Mouse (Mus musculus) megakaryocyte, embryonic 14.5 days (primary cell): ENCODE results near the gene Mapk14. TPM values are rescaled to one million over a fixed set of nuclear protein-coding genes. Genes with fewer than 3 reads are reported as not detected.

Experiments
- H3K27me3 ChIP-seq: replicated peaks from 2 replicates; pipeline ENCODE3; 2012; ENCODE audit warnings: inconsistent platforms
- H3K36me3 ChIP-seq: replicated peaks from 2 replicates; pipeline ENCODE3; 2012; ENCODE audit warnings: low read length, inconsistent platforms, mixed read lengths
- H3K4me1 ChIP-seq: 2 replicates; pipeline ENCODE4 v1.6.1; 2012; ENCODE audit warnings: inconsistent platforms
- H3K4me3 ChIP-seq: replicated peaks from 2 replicates; pipeline ENCODE3; 2012; ENCODE audit warnings: moderate library complexity, mild to moderate bottlenecking, inconsistent platforms
- H3K9me3 ChIP-seq: 2 replicates; pipeline ENCODE4 v1.6.1; 2012; ENCODE audit warnings: inconsistent platforms
- FLI1 ChIP-seq: IDR thresholded peaks from 2 replicates; pipeline ENCODE4 v1.6.1; 2012; ENCODE audit warnings: low read length, inconsistent platforms, mixed read lengths
- GATA1 ChIP-seq: IDR thresholded peaks from 3 replicates; pipeline ENCODE4 v1.6.1; 2012; ENCODE audit warnings: mixed read lengths, low read length, inconsistent platforms, borderline replicate concordance
- polyA plus RNA-seq: library from polyadenylated mRNA; stranded (reverse); fragments of >175 nt; gene quantifications from 2 replicates; pipeline ENCODE4 v1.2.3, GENCODE M21; 2012; ENCODE audit warnings: low replicate concordance; ENCODE audit not compliant: insufficient read depth

Mapk14 gene
- polyA plus RNA-seq, 1 experiment, result 34.8 TPM

- Histone ChIP-seq H3K4me1 (peaks cover 96% of the 10 kb centered on the region), H3K36me3 (peaks cover 88% of the 10 kb centered on the region), H3K9me3 (no peaks in the 10 kb centered on the region), H3K4me3 (peak overlapping the region; percentile 83), H3K27me3 (no peaks in the 10 kb centered on the region)
- TF ChIP-seq FLI1, result no peak
- no peak for TF ChIP-seq GATA1
Observed at GRCm38 (mm10) chr17:28735317-28736105, 44.4 kb downstream of the Mapk14 start.

- peaks cover 96% of the 10 kb centered on the region for H3K4me1 ChIP-seq
- TF ChIP-seq GATA1 (no peak), FLI1 (no peak)
- H3K27me3 ChIP-seq, result no peaks in the 10 kb centered on the region
- peaks cover 88% of the 10 kb centered on the region for H3K36me3 ChIP-seq
- H3K9me3 ChIP-seq, result no peaks in the 10 kb centered on the region
- peak overlapping the region; percentile 83 for H3K4me3 ChIP-seq
Observed at GRCm38 (mm10) chr17:28736486-28736885, 45.4 kb downstream of the Mapk14 start.

GRCm38 (mm10) chr17:28737973-28738372 lies 46.8 kb downstream of the Mapk14 start:
- TF ChIP-seq FLI1, result no peak
- TF ChIP-seq GATA1, result no peak
- Histone ChIP-seq H3K9me3 (peaks cover 4% of the 10 kb centered on the region; the same call in 1 of the 2 replicates), H3K36me3 (peaks cover 88% of the 10 kb centered on the region), H3K27me3 (no peaks in the 10 kb centered on the region), H3K4me3 (no peak overlapping the region), H3K4me1 (peaks cover 92% of the 10 kb centered on the region)

GRCm38 (mm10) chr17:28739244-28739643 lies 48.1 kb downstream of the Mapk14 start:
- H3K9me3 ChIP-seq, result peaks cover 12% of the 10 kb centered on the region; the same call in 1 of the 2 replicates
- no peak for TF ChIP-seq FLI1
- TF ChIP-seq GATA1, result no peak
- peaks cover 91% of the 10 kb centered on the region for H3K36me3 ChIP-seq
- H3K4me1 ChIP-seq, result peaks cover 93% of the 10 kb centered on the region
- H3K4me3 ChIP-seq, result peak overlapping the region; percentile 3
- no peaks in the 10 kb centered on the region for H3K27me3 ChIP-seq

GRCm38 (mm10) chr17:28743145-28743866 lies 52.2 kb downstream of the Mapk14 start:
- peaks cover 100% of the 10 kb centered on the region for H3K36me3 ChIP-seq
- TF ChIP-seq FLI1 (no peak), GATA1 (no peak)
- H3K4me1 ChIP-seq, result peaks cover 89% of the 10 kb centered on the region
- H3K9me3 ChIP-seq, result peaks cover 12% of the 10 kb centered on the region; the same call in 1 of the 2 replicates
- no peaks in the 10 kb centered on the region for H3K27me3 ChIP-seq
- H3K4me3 ChIP-seq, result peak overlapping the region; percentile 5

GRCm38 (mm10) chr17:28743916-28744315 lies 52.8 kb downstream of the Mapk14 start:
- Histone ChIP-seq H3K4me1 (peaks cover 89% of the 10 kb centered on the region), H3K9me3 (peaks cover 12% of the 10 kb centered on the region; the same call in 1 of the 2 replicates), H3K27me3 (no peaks in the 10 kb centered on the region), H3K36me3 (peaks cover 100% of the 10 kb centered on the region), H3K4me3 (no peak overlapping the region)
- TF ChIP-seq FLI1, result no peak
- TF ChIP-seq GATA1, result no peak

- no peak for TF ChIP-seq FLI1
- no peak for TF ChIP-seq GATA1
- H3K4me1 ChIP-seq, result peaks cover 89% of the 10 kb centered on the region
- H3K9me3 ChIP-seq, result peaks cover 12% of the 10 kb centered on the region; the same call in 1 of the 2 replicates
- peak overlapping the region; percentile 21 for H3K4me3 ChIP-seq
- H3K36me3 ChIP-seq, result peaks cover 97% of the 10 kb centered on the region
- no peaks in the 10 kb centered on the region for H3K27me3 ChIP-seq
Observed at GRCm38 (mm10) chr17:28745773-28746172, 54.6 kb downstream of the Mapk14 start.

- H3K36me3 ChIP-seq, result peaks cover 75% of the 10 kb centered on the region
Observed at GRCm38 (mm10) chr17:28748001-28748400, 56.9 kb downstream of the Mapk14 start.

GRCm38 (mm10) chr17:28750580-28750979 lies 59.5 kb downstream of the Mapk14 start:
- Histone ChIP-seq H3K9me3 (no peaks in the 10 kb centered on the region), H3K27me3 (no peaks in the 10 kb centered on the region), H3K36me3 (peaks cover 49% of the 10 kb centered on the region), H3K4me3 (peak overlapping the region; percentile 59), H3K4me1 (peaks cover 64% of the 10 kb centered on the region)
- TF ChIP-seq GATA1 (no peak), FLI1 (no peak)

More at GRCm38 (mm10) chr17:28748001-28748400, 56.9 kb downstream of the Mapk14 start:
- TF ChIP-seq FLI1, result no peak
- H3K9me3 ChIP-seq, result peaks cover 8% of the 10 kb centered on the region; the same call in 1 of the 2 replicates
- no peak overlapping the region for H3K4me3 ChIP-seq
- H3K27me3 ChIP-seq, result no peaks in the 10 kb centered on the region
- peaks cover 83% of the 10 kb centered on the region for H3K4me1 ChIP-seq

- no peaks in the 10 kb centered on the region for H3K36me3 ChIP-seq
- peaks cover 21% of the 10 kb centered on the region for H3K4me1 ChIP-seq
- H3K9me3 ChIP-seq, result no peaks in the 10 kb centered on the region
- peaks cover 3% of the 10 kb centered on the region for H3K27me3 ChIP-seq
- peak overlapping the region; percentile 85 for H3K4me3 ChIP-seq
- TF ChIP-seq FLI1, result no peak
- no peak for TF ChIP-seq GATA1
Observed at GRCm38 (mm10) chr17:28756447-28756846, 65.3 kb downstream of the Mapk14 start.
